Mouse (Mus musculus): ENCODE measurements around the gene Dmac2. TPM values are rescaled to one million over a fixed set of nuclear protein-coding genes. Genes with fewer than 3 reads are reported as not detected.

Gene Dmac2
- polyA plus RNA-seq, 1 experiment from 2014 or later, result 7.9 TPM

DNA sequence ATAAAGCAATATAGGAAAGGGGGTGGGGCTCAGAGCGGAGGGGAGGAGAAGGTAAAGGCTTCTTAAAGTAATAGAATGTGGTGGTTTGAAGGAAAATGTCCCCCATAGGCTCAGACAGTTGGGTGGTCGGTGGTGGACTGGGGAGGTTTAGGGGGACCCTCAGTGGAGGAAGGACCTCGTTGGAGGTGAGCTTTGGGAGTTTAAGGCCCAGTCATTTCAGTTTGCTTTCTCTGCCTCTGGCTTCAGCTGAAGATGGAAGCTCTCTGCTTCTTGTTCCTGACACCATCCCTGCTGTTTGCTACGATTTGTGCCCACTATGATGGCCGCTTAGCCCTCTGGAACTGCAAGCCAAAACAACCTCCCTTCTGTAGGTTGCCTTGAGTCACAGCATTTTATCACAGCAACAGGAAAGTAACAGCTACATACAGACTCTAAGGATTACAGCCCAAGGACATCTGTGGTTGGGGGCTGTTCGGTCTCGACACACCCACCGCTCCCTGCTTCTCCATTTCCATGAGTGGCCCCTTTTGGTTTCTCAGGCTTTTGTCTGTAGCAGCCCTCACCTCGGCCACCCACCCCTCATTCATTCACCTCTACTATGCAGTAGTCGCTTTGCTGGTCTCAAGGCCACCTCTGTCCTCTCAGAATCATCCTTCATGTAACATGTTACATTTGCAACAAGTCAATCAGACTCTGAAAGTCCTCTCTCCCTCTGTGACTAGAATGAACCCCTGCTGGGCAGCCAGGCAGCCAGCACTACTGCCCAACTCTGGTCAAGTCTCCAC is 1.6 kb upstream of the Dmac2 start:
- Histone ChIP-seq H3K4me2 (no peak overlapping the region), H3K27ac (replicated peaks) (no peak overlapping the region), H3K9me3 (replicated peaks) (no peaks in the 10 kb centered on the region), H3K9ac (no peak overlapping the region), H3K4me1 (replicated peaks) (peaks cover 19% of the 10 kb centered on the region), H3K27me3 (no peaks in the 10 kb centered on the region), H3K4me3 (replicated peaks) (no peak overlapping the region), H3K36me3 (replicated peaks) (peaks cover 6% of the 10 kb centered on the region; the same call in 1 of the 2 replicates)
- no peak for ATAC-seq (ENCODE audit: insufficient read depth)
- WGBS (ENCODE audit: insufficient replicate concordance), result 62% methylated on average over 10 of the region's 10 CpGs

DNA sequence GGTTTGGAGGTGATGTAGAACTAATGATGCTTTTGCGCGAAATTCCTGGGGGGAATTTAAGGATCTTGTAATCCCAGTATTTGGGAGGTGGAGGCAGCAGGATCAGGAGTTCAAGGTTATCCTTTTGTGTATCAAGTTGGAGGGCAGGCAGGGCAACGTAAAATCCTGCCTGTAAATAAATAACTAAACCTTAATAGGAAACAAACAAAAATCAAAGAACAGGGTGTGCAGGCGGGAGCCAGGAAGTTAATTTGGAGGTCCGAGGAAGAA is 443 bp downstream of the Dmac2 start:
- no peak for ATAC-seq (ENCODE audit: insufficient read depth)
- Histone ChIP-seq H3K4me1 (replicated peaks) (peaks cover 19% of the 10 kb centered on the region), H3K4me3 (replicated peaks) (peak overlapping the region; percentile 72), H3K4me2 (peak overlapping the region; percentile 81), H3K36me3 (replicated peaks) (peaks cover 7% of the 10 kb centered on the region; the same call in 1 of the 2 replicates), H3K27ac (replicated peaks) (no peak overlapping the region), H3K27me3 (no peaks in the 10 kb centered on the region), H3K9me3 (replicated peaks) (no peaks in the 10 kb centered on the region), H3K9ac (peak overlapping the region; percentile 51)
- 18% methylated on average over 5 of the region's 5 CpGs for WGBS (ENCODE audit: insufficient replicate concordance)

- Histone ChIP-seq H3K4me1 (replicated peaks) (peaks cover 19% of the 10 kb centered on the region), H3K4me3 (replicated peaks) (peak overlapping the region; percentile 72; the same call in 1 of the 2 replicates), H3K4me2 (peak overlapping the region; percentile 81), H3K27ac (replicated peaks) (no peak overlapping the region), H3K9ac (no peak overlapping the region), H3K9me3 (replicated peaks) (no peaks in the 10 kb centered on the region), H3K36me3 (replicated peaks) (peaks cover 7% of the 10 kb centered on the region; the same call in 1 of the 2 replicates), H3K27me3 (no peaks in the 10 kb centered on the region)
- 83% methylated on average over 5 of the region's 5 CpGs for WGBS (ENCODE audit: insufficient replicate concordance)
- ATAC-seq (ENCODE audit: insufficient read depth), result no peak
Measured at GRCm38 (mm10) chr7:25620101-25620500, 887 bp downstream of the Dmac2 start.

- Histone ChIP-seq H3K4me2 (no peak overlapping the region), H3K9ac (no peak overlapping the region), H3K4me3 (replicated peaks) (no peak overlapping the region), H3K27me3 (no peaks in the 10 kb centered on the region), H3K27ac (replicated peaks) (no peak overlapping the region), H3K9me3 (replicated peaks) (no peaks in the 10 kb centered on the region), H3K36me3 (replicated peaks) (peaks cover 7% of the 10 kb centered on the region; the same call in 1 of the 2 replicates), H3K4me1 (replicated peaks) (peaks cover 17% of the 10 kb centered on the region)
- no peak for ATAC-seq (ENCODE audit: insufficient read depth)
- WGBS (ENCODE audit: insufficient replicate concordance), result 78% methylated on average over 11 of the region's 11 CpGs
Measured at GRCm38 (mm10) chr7:25620751-25621150, 1.5 kb downstream of the Dmac2 start.

- Histone ChIP-seq H3K9me3 (replicated peaks) (no peaks in the 10 kb centered on the region), H3K9ac (no peak overlapping the region), H3K4me1 (replicated peaks) (peaks cover 45% of the 10 kb centered on the region), H3K4me2 (no peak overlapping the region), H3K36me3 (replicated peaks) (peaks cover 7% of the 10 kb centered on the region; the same call in 1 of the 2 replicates), H3K27ac (replicated peaks) (no peak overlapping the region), H3K27me3 (no peaks in the 10 kb centered on the region), H3K4me3 (replicated peaks) (no peak overlapping the region)
- ATAC-seq (ENCODE audit: insufficient read depth), result no peak
- WGBS (ENCODE audit: insufficient replicate concordance), result 75% methylated on average over 11 of the region's 11 CpGs
Measured at GRCm38 (mm10) chr7:25623857-25624370, 4.7 kb downstream of the Dmac2 start.

DNA sequence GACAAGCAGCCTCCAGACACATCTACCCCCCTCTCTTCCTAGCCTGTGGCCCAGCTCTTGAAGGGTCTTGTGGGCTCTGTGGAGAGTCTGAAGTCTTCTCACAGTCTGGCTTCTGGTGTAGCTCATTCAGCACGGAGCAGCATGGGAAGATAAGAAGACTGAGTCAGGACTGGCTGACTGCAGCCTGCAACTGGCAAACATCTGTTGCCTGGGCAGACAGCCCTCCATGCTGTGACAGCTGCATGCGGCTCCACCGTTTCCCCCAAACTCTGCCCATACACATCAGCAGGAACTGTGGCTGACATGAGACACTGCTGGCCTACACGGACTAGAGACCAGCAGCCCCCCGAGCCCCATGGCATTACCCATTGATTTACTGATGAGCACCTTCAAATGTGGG is 5.6 kb downstream of the Dmac2 start:
- Histone ChIP-seq H3K27ac (replicated peaks) (no peak overlapping the region), H3K9ac (no peak overlapping the region), H3K4me2 (no peak overlapping the region), H3K36me3 (replicated peaks) (peaks cover 7% of the 10 kb centered on the region; the same call in 1 of the 2 replicates), H3K27me3 (no peaks in the 10 kb centered on the region), H3K9me3 (replicated peaks) (no peaks in the 10 kb centered on the region), H3K4me1 (replicated peaks) (peaks cover 40% of the 10 kb centered on the region), H3K4me3 (replicated peaks) (no peak overlapping the region)
- no peak for ATAC-seq (ENCODE audit: insufficient read depth)
- 46% methylated on average over 5 of the region's 5 CpGs for WGBS (ENCODE audit: insufficient replicate concordance)

- peaks cover 38% of the 10 kb centered on the region for H3K4me1 ChIP-seq (replicated peaks)
- no peak for ATAC-seq (ENCODE audit: insufficient read depth)
- H3K27me3 ChIP-seq, result no peaks in the 10 kb centered on the region
- H3K4me2 ChIP-seq, result no peak overlapping the region
- no peak overlapping the region for H3K4me3 ChIP-seq (replicated peaks)
- H3K36me3 ChIP-seq (replicated peaks), result peaks cover 7% of the 10 kb centered on the region; the same call in 1 of the 2 replicates
- no peak overlapping the region for H3K27ac ChIP-seq (replicated peaks)
- no peaks in the 10 kb centered on the region for H3K9me3 ChIP-seq (replicated peaks)
- H3K9ac ChIP-seq, result no peak overlapping the region
- WGBS (ENCODE audit: insufficient replicate concordance), result 58% methylated on average over 10 of the region's 10 CpGs
Measured at GRCm38 (mm10) chr7:25625594-25626250, 6.5 kb downstream of the Dmac2 start.

DNA sequence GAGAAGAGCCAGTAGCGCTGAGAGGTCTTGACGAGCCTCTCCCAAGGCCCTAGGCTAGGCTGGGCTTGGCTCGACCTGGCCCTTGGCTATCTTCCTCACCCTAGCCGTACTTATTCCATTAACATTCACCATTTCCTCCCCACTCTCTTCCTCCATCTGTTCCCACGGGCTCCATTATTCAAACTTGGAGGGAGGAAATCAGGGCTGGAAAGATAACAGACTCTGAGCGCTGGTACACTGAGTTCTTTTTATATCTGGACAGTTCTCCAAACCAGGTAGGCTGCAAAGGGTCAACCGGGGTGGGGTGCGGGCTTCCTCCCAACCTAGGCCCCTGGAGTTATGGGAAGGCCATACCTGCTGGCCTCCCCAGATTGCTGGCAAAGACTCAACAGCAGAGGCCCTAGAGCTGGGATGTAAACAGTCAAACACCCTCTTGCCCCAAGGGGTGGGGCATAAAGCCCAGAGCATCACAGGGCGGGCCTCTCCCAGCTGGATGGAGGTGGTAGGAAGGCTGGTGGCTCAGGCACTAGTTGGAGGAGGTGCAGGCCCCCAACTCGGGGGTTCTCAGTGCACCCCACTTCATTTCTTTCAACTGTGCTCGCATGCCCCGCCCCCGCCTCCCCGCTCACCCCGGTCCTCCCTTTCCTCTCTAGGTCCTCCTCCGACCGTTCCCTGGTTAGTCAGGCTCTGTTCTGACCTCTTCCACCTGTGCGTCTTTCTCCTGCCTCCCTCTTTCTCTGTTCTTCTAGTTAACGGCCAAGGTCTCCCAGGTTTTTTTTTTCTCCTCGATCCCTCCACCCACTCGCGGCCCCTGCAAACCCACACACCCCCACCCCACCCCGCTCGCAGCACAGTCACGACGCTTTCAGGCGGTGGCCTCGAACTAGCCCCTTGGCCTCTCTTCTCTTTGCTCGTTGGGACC is 7.6 kb downstream of the Dmac2 start, which contains the start of gene B3gnt8:
Gene B3gnt8 (plus strand): TSS at position 146 of the 922 bp plus-strand sequence.
- Histone ChIP-seq H3K4me2 (peak within 1 kb of the TSS; percentile 83), H3K9ac (peak within 1 kb of the TSS; percentile 50), H3K27ac (replicated peaks) (peak within 1 kb of the TSS; percentile 62), H3K4me1 (replicated peaks) (peaks cover 38% of the 10 kb centered on the region), H3K36me3 (replicated peaks) (peaks cover 7% of the 10 kb centered on the region; the same call in 1 of the 2 replicates), H3K4me3 (replicated peaks) (peak within 1 kb of the TSS; percentile 55), H3K27me3 (no peaks in the 10 kb centered on the region), H3K9me3 (replicated peaks) (no peaks in the 10 kb centered on the region)
- WGBS (ENCODE audit: insufficient replicate concordance), result 10% methylated on average over 29 of the region's 29 CpGs
- no peak for ATAC-seq (ENCODE audit: insufficient read depth)

GRCm38 (mm10) chr7:25627431-25628322 is 8.5 kb downstream of the Dmac2 start:
- ATAC-seq (ENCODE audit: insufficient read depth), result peak; percentile 78
- H3K27ac ChIP-seq (replicated peaks), result peak overlapping the region; percentile 62
- WGBS (ENCODE audit: insufficient replicate concordance), result 19% methylated on average over 38 of the region's 38 CpGs
- peak overlapping the region; percentile 50 for H3K9ac ChIP-seq
- peaks cover 41% of the 10 kb centered on the region for H3K4me1 ChIP-seq (replicated peaks)
- peak overlapping the region; percentile 83 for H3K4me2 ChIP-seq
- peaks cover under 1% of the 10 kb centered on the region; the same call in 1 of the 2 replicates for H3K36me3 ChIP-seq (replicated peaks)
- H3K4me3 ChIP-seq (replicated peaks), result peak overlapping the region; percentile 55
- H3K9me3 ChIP-seq (replicated peaks), result no peaks in the 10 kb centered on the region
- H3K27me3 ChIP-seq, result no peaks in the 10 kb centered on the region

GRCm38 (mm10) chr7:25628323-25628620 is 9.1 kb downstream of the Dmac2 start:
- Histone ChIP-seq H3K36me3 (replicated peaks) (no peaks in the 10 kb centered on the region; the same call in 1 of the 2 replicates), H3K9me3 (replicated peaks) (no peaks in the 10 kb centered on the region), H3K27me3 (no peaks in the 10 kb centered on the region), H3K4me1 (replicated peaks) (peaks cover 46% of the 10 kb centered on the region), H3K27ac (replicated peaks) (no peak overlapping the region), H3K9ac (no peak overlapping the region), H3K4me3 (replicated peaks) (peak overlapping the region; percentile 55; the same call in 1 of the 2 replicates), H3K4me2 (peak overlapping the region; percentile 83)
- no peak for ATAC-seq (ENCODE audit: insufficient read depth)
- WGBS (ENCODE audit: insufficient replicate concordance), result 63% methylated on average over 8 of the region's 8 CpGs

Measured in liver, embryonic 15.5 days (tissue).